Mouse (Mus musculus) thymus, postnatal 4 days (tissue): ENCODE measurements around the gene Pnn.
"Not testable (repeated sequence)": the region's sequence is repeated elsewhere in the genome, so short reads cannot be mapped to it uniquely, and the experiment has no call there.

Experiments
- DNase-seq: peaks from one replicate; pipeline ENCODE4 v3.0.0; 2021

The Pnn gene

DNA sequence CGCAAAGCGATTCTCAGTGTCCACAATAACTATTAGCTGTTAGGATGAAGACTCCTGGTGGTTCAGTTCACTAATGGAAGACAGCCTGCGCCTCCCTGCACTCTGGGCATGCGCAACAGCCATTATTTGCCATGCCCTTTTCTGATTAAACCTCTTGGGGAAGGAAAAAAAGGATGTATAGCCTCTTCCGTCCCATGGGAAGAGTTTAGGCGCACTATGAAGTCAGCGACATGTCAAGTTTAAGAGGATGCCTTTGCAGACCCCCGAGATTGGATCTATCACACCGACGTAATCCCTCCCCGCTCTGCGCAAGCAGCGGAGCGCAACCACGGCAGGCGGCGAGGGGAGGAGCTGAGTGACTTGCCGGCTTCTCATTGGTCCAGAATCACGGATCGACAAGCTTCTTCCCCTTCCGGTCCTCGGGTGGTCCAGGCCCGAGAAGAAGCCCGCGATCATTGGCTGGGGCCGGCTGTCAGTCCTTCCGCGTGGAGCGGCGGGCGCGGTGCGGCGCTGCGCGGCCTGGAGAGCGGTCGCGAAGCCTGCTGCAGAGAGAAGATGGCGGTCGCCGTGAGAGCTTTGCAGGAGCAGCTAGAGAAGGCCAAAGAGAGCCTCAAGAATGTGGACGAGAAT, at the start of gene Pnn:
TSS of gene Pnn (plus strand) at position 437 of the 630 bp plus-strand sequence.
- DNase-seq = peak; percentile 94

DNA sequence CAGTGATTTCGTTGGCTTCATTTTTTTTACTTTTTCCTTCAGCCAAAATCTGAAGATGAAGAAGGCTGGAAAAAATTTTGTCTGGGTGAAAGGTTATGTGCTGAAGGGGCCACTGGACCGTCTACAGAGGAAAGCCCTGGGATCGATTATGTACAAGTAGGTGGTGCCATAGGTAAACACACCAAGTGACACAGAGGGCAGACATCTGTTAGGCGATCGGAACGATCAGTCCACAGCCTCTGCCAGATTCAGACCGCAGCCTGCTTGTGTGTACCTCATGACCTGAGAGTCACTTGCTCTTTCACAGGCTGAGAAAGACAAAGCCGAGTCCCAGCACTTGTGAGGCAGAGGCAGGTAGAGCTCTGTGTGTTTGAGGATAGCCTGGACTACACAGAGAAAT, 48.7 kb upstream of the Pnn start:
- DNase-seq = no peak

DNA sequence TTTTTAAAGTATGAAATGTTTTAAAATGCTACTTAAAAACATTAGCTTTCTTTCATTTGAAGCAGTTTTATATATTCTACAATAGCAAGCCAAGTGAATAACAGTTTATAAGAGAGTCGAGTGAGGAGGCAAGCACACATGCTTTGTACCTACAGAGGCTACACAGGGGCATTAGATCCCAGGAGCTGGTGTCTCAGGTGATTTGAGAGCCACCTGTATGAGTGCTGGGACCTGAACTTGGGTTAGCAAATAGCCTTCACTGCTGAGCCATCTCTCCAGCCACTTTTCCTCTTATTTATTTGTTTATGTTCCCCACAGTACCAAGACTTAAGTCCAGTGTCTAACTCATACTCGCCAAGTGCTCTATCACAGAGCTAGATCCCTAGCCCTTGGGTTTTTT, 46.8 kb upstream of the Pnn start:
- no peak for DNase-seq

DNA sequence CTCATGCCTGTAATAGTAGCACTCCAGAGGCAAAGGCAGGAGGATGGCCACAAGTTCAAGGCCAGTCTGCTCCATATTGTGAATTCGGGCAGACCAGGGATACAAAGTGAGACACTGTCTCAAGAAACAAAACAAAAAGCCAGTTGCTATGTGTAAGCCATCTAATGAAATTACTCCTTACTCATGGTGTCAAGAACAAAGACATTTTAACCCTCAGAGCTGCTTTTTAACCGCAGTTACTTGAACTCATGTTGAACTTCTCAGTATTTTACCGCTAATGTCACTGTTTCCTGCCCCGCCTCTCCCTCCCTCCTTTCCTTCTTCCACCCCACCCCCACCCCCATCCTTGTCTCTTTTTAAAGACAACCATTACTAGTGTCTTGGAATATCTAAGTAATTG, 45.4 kb upstream of the Pnn start:
- no peak for DNase-seq

DNA sequence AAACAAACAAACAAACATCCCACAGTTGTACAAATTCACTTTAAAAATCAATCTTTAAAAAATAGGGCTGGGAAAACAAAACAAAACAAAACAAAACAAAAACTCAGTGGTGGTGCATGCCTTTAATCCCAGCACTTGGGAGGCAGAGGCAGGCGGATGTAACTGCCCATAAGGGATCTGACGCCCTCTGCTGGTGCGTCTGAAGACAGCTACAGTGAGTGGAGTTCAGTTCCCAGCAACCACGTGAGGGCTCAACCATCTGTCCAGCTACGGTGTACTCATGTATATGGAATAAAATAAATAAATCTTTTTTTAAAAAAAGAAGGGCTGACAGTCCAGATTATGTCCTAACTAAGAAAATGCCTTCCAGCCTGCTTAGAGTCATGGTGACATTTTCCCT, 34.6 kb upstream of the Pnn start:
- peak; percentile 47 for DNase-seq

DNA sequence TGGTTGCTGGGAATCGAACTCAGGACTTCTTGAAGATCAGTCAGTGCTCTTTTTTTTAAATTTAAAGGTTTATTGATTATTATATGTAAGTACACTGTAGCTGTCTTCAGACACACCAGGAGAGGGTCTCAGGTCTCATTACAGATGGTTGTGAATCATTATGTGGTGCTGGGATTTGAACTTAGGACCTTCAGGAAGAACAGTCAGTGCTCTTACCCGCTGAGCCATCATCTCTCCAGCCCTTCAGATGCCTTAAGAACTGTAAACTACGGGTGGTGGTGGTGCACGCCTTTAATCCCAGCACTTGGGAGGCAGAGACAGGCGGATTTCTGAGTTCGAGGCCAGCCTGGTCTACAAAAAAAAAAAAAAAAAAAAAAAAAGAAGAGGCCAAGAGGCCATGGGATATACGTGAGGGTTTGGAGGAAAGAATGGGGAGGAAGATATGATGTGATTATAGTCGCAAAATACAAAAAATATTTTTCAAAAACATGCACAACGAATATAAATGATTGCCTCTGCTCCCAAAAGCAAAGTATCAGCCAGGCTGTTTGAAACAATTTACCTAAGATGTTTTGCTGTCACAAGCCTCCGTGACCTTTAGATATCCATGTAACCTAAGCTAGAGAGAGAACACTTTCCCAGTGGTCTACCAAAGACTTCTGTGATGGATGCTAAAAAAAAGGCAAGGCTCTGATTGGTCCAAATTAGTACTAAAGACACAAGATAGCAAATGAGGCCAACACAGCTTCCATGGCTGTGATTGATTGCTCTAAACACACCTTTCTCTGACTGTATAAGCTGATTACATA, 27.3 kb upstream of the Pnn start:
- DNase-seq = no peak

DNA sequence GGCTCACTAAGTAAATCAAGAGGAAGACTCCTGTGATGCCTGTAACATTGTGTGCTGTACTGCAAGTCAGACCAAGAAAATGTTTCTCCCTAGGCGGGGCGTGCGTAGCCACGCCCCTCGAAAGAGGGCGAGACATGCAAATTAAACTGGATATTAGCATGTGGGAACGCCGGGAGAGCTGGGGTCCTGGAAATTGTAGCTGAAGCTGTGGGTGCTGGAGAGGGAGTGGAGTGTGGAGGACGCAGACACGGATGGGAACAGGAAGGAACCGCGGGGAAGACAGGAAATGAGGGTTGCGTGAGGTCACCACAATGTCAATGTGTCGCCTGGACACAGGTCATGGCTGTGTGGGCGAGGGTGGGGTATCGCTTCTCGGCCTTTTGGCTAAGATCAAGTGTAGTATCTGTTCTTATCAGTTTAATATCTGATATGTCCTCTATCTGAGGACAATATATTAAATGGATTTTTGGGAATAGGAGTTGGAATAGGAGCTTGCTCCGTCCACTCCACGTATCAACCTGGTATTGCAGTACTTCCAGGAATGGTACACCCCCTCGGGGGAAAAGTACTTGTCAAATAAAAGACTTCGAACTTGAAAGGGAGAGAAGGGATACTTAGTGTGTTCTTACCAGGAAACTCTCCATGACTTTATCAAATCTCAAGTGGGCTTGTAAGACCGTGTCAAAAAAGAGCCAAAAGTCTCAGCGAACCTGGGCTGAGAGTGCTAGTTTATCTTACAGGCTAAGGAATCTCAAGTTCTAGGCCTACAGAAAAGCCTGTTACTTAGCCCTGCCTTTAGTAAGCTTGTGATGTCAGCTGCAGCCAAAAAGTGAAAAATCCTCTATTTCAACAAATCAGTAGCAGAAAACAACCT, 26.5 kb upstream of the Pnn start:
- peak; percentile 55 for DNase-seq

DNA sequence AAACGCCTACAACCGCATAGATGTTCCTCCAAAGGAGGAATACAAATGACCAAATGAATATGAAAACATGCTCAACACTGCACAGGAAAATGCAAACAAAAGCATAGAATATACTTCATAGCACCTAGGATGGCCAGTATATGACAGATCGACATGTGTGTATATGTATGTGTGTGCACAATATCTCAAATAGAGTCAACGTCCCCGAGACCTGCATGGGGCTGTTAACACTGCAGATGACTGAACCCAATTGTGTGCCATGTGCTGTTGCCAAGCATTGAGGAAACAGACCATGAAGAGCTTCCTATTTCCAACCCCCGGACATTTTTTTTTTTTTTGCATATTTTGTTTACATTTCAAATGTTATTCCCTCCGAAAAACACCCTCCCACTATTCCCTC, 25.8 kb upstream of the Pnn start:
- no peak for DNase-seq

DNA sequence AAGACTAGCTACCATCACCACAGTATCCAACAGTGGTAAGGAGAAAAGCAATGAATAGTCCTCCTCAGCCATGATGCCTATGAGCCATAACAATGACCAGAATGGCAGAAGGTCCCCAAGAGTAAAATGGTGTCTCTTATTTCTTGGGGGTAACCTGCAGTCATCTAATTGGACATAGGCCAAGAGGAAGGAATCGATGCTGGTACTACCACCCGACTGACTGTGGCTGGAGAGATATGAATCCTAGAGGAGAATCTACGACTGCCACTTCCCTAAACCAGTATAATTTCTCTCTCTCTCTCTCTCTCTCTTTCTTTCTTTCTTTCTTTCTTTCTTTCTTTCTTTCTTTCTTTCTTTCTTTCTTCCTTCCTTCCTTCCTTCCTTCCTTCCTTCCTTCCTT, 14.2 kb upstream of the Pnn start:
- DNase-seq = no peak

DNA sequence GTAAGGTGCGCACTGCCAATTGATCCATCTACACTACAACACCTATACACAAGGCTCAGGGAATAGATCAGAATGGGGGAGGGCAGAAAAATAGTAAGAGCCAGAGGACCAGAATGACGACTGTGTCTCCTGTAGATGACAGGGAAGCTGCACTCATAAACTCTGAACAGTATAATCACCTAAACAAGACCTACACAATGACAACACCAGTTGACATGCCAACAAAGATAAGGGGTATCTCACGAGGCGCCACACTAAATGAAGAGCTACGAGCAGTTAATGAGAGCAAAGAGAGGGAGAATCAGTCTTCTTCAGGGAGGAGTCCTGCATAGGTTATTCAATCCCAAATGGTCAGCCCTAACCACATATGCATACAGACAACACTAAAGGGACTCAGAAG, 13.5 kb upstream of the Pnn start:
- no peak for DNase-seq

DNA sequence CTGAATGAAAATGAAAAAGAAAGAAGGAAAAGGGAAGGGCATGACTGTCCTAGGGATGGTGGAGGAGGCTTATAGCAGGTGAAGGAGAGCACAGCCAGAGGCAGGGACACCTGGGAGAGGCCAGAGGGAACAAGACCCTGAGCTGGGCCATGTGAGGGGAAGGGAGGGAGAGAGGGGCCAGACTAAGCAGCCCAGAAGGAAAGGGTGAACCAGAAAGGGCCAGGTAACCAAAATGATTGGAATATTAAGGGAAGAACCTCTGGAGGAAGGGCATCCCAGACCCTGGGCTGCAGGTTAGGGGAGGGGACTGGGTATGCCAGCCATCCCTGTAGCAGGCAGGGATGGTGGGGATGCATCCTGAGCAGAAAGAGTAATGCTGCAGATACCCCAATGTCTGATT, 12.7 kb upstream of the Pnn start:
- DNase-seq = no peak

DNA sequence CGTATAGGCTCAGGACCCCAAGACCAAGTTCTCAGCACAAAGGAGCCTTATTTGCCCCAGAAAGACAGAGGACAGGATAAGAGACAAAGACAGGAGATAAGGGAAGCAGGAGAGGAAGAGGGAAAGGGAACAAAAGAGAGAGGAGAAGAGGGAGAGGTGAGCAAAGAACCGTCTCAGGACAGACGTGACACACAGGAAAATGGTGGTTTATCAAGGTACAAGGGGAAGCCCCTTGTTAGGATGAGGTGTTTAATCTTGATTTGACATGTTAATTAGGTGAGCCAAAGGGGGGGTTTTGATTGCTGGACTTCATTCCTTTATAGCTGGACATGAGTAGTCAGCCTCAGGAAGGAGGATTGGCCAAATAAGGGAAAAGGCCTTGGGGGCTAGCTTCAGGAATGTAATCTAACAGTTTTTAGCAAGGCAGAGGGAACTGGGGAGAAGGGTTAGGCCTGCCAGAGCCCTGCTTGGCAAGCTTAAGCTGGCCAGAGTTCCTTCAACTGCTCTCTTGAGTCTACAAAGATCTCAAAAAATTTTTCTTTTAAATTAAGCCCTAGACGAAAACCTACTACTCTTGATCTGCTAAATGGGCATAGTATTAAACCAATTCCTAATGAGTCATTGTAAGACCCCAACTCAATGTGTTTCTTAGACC, 11.4 kb upstream of the Pnn start:
- DNase-seq = no peak

DNA sequence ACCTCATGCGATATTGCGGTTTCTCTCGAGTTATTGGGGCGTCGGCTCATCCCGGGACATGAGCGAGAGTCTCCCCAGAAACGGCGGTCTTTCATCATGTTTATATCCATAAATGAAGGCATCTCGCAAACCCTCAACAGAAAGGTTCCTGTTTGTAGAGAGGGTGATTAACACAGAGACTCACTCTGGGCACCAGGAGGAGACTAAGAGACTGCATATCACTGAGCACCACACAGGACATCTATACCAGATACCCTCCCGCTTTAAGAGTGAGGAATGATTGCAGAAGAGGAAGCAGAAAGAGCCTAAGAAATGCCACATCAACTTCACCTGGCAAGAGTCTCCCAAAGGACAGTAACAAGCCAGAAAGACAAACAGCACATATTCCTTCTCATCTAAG, 10.5 kb upstream of the Pnn start:
- DNase-seq = no peak

DNA sequence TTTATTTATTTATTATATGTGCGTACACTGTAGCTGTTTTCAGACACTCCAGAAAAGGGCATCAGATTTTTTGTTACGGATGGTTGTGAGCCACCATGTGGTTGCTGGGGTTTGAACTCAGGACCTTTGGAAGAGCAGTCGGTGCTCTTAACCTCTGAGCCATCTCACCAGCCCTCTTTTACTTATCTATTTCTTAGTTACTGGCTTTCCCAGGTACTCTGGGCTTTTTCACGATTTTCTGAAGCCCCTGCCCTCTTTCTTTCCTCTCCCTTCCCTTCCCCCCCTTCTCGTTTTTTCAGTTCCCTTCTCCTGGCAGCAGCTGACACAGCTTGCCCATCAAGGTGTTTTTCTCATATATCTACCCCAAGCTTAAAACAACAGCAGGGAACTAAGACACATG, 8.4 kb upstream of the Pnn start:
- not testable (repeated sequence) for DNase-seq

DNA sequence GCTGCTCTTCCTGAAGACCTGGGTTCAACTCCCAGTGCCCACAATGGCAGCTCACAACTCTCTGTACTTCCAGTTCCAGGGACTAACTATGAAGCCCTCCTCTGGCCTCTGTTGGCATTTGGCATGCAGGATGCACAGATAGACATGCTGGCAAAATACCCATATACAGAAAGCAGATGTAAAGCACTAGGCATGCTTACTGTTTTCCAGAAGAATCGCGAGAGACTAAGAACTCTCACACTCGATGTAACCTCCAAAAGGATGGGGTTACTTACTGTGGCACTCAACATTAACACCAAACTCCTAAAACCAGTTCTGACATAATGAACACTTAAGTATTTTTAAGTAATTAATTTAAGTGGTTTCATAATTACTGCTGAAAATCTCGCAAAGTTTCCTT, 6.4 kb upstream of the Pnn start:
- no peak for DNase-seq

DNA sequence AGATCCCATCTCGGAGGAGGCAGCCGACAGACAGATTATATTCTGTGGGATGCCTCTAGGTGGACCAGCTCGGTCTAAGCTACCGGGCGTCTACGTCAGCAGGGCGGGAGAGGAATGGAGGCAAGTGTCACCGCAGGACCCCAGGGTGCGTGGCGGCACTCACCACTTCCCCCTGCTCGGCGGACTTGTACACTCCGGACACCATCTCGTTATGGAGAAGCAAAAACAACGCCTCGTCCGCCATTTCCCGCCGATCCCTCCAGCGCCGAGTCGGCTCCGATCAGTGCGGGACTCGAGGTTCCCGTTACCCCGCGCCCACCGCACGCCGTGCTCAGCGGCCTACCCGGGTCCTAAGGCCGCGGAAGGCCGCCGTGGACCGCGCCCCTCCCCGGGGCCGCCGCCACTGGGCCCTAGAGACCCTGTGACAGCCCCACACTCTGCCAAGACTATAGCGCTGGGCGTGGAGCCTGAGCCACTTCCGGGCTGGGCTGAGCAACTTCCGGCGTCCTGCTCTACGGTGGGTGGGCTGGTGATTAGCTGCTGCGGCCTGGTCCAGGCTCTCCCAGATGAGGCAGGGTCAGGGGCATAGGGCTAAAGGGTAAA, 5.6 kb upstream of the Pnn start, which contains the start of gene Trappc6b:
TSS of gene Trappc6b (minus strand) at position 480 of the 603 bp plus-strand sequence.
- peak; percentile 79 for DNase-seq

DNA sequence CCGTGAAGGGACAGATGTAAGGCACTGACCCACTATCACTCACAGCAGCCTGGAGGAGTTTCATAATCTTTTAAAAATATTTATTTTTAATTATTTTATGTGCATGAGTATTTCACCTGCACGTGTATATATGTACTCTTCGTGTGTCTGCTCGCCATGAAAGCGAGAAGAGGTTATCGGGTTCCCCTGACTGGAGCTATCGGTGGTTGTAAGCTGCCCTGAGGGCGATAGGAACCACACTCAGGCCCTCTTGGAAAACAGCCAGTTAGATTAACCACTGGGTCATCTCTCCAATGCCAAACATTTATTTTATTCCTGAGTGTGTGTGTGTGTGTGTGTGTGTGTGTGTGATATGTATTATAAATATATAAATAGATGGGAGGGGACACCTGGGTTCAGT, 1.8 kb upstream of the Pnn start:
- no peak for DNase-seq

DNA sequence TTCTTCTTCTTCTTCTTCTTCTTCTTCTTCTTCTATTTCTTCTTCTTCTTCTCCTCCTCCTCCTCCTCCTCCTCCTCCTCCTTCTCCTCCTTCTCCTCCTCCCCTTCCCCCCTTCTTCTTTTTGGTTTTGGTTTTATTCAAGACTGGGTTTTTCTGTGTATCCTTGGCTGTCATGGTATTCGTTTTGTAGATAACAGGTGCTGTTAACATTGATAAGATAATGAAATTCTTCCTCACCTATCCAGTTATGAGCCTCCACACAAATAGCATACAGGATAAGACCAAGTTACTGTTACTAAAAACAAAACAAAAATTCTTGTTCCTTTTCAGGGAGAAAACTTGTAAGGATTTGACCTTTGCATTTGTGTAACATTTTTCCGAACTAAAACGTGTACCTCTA, 908 bp upstream of the Pnn start:
- DNase-seq = no peak

DNA sequence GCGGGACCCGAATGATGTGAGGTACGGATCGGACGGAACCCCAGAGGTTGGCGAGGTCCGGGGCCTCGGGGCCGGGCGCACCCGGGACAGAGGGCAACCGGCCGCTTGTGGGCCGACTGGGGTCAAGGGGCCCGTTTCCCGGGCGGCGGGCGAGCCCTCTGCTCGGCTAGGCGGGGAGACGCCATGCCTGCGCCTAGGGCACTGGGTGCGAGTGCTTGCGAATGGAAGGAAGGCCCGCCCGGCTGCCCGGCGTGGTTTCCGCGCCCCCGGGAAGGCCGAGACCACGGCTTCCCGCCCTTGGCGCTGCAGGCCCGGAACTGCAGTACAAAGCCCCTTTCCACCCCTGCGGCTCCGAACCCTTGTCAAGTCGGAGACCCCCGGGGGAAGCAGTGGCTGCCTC, 411 bp downstream of the Pnn start:
- DNase-seq = peak; percentile 76

DNA sequence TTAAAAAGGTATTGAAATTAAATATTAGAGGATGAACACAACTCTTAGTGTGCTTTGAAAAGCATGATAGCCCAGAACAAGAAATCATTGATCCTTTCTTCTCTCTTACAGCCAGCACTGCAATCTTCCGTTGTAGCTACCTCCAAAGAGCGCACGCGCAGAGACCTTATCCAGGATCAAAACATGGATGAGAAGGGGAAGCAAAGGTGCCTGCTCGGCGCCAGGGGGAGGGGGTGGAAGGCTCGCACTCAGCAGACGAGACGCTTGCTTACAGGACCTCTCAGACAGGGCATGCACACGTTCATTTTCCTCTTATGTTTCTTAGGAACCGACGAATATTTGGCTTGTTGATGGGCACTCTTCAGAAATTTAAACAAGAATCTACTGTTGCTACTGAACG, 2.1 kb downstream of the Pnn start:
- no peak for DNase-seq

DNA sequence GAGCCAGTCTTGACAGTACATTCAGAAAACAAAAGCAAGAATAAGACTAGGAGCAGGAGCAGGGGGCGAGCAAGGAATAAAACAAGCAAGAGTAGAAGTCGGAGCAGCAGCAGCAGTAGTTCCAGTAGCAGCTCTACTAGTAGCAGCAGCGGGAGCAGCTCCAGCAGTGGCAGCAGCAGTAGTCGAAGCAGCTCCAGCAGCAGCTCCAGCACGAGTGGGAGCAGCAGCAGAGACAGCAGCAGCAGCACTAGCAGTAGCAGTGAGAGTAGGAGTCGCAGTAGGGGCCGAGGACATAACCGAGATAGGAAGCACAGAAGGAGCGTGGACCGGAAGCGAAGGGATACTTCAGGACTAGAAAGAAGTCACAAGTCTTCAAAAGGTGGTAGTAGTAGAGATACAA, 5.6 kb downstream of the Pnn start:
- DNase-seq = no peak

DNA sequence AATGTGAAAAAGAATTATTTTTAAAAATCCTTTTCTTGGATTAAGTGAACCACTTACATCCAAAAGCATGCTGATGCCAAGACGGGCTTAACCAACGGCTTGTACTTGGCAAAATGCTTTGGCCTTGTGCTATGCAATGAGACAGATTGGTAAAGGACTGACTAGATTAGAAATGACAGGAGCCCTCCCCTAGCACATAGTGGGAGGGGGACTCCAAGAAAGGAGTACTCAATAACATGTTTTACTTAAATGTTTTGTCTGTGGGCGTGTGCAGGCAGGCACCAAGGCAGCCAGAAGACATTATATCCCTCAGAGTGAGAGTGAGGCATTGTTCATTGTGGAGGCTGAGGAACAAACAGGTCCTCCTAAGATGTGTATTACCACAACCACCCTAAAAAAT, 7.4 kb downstream of the Pnn start:
- no peak for DNase-seq

DNA sequence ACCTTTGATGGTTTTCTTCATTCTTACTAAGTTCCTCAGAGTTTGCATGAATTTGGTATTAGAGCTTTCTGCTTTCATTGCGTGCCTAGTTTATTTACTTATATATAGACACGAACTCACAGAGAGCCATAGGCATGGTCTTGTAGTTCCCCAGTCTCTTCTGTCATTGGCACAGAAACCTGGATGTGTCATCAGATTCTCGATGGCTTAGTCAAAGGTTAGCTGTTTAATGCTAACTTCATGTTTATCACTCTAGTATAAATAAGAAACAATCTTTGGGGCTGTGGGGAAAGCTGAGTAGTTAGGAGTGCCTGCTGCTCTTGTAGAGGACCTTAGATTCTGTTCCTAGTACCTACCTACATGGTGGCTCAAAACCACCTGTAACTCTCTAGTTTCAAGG, 10.3 kb downstream of the Pnn start:
- no peak for DNase-seq
